Mouse (Mus musculus) T-helper 1 cell (primary cell): ENCODE measurements around the gene Itk.

Experiments used
- in situ Hi-C: fragments of 300-600 bp; cut with MboI, MseI; formaldehyde crosslinking; loops from one replicate; pipeline ENCODE4 v1.15.1; 2025; ENCODE audit warnings: high pct_unique_total_duplicates

Itk gene

GRCm38 (mm10) chr11:46309111-46309741 is 80.1 kb downstream of the Itk start:
- in situ Hi-C loops, result no loop called here

- in situ Hi-C loops, result no loop called here
Observed at GRCm38 (mm10) chr11:46308271-46308974, 80.9 kb downstream of the Itk start.

GRCm38 (mm10) chr11:46307768-46308167 is 81.5 kb downstream of the Itk start:
- in situ Hi-C loops, result no loop called here

GRCm38 (mm10) chr11:46306776-46307175 is 82.5 kb downstream of the Itk start:
- in situ Hi-C loops, result no loop called here

GRCm38 (mm10) chr11:46305881-46306520 is 83.3 kb downstream of the Itk start:
- in situ Hi-C loops, result no loop called here

- in situ Hi-C loops, result no loop called here
Observed at GRCm38 (mm10) chr11:46304864-46305710, 84.2 kb downstream of the Itk start.

- in situ Hi-C loops, result no loop called here
Observed at GRCm38 (mm10) chr11:46304093-46304492, 85.2 kb downstream of the Itk start.

GRCm38 (mm10) chr11:46302471-46302870 is 86.8 kb downstream of the Itk start:
- in situ Hi-C loops, result no loop called here

- in situ Hi-C loops, result no loop called here
Observed at GRCm38 (mm10) chr11:46301579-46302248, 87.6 kb downstream of the Itk start.

- in situ Hi-C loops, result no loop called here
Observed at GRCm38 (mm10) chr11:46299901-46300300, 89.4 kb downstream of the Itk start.

GRCm38 (mm10) chr11:46298889-46299785 is 90.2 kb downstream of the Itk start:
- in situ Hi-C loops, result no loop called here

- in situ Hi-C loops, result no loop called here
Observed at GRCm38 (mm10) chr11:46294390-46294789, 94.9 kb downstream of the Itk start.

- in situ Hi-C loops, result no loop called here
Observed at GRCm38 (mm10) chr11:46293491-46293890, 95.8 kb downstream of the Itk start.

GRCm38 (mm10) chr11:46290988-46291405 is 98.3 kb downstream of the Itk start:
- in situ Hi-C loops, result no loop called here

- in situ Hi-C loops, result no loop called here
Observed at GRCm38 (mm10) chr11:46289561-46289960, 99.8 kb downstream of the Itk start.

- in situ Hi-C loops, result no loop called here
Observed at GRCm38 (mm10) chr11:46289022-46289421, 100.3 kb downstream of the Itk start.

- in situ Hi-C loops, result no loop called here
Observed at GRCm38 (mm10) chr11:46288091-46288490, 101.2 kb downstream of the Itk start.

- in situ Hi-C loops, result no loop called here
Observed at GRCm38 (mm10) chr11:46286803-46287202, 102.5 kb downstream of the Itk start.

- in situ Hi-C loops, result loop anchor here (5.0 kb wide), 1 partner anchor 54 kb away; no protein-coding TSS in a partner anchor
Observed at GRCm38 (mm10) chr11:46283800-46284199, 105.5 kb downstream of the Itk start.

GRCm38 (mm10) chr11:46282612-46283011 is 106.7 kb downstream of the Itk start:
- in situ Hi-C loops, result loop anchor here (5.0 kb wide), 1 partner anchor 55 kb away; no protein-coding TSS in a partner anchor
